Mouse (Mus musculus) CH12.LX (cell line): ENCODE data around the gene Rbbp8nl. TPM values are rescaled to one million over a fixed set of nuclear protein-coding genes. Genes with fewer than 3 reads are reported as not detected.

Experiments used
- DNase-seq: peaks from one replicate; pipeline ENCODE4 v3.0.0-alpha.2; 2013; ENCODE audit errors: extremely low read depth
- H3K27ac ChIP-seq: 2 replicates; pipeline ENCODE4 v1.5.1; 2012; ENCODE audit warnings: low read depth, mild to moderate bottlenecking, control low read depth, moderate library complexity; ENCODE audit not compliant: insufficient read depth
- H3K27me3 ChIP-seq: replicated peaks from 2 replicates; pipeline ENCODE3; 2012; ENCODE audit warnings: inconsistent platforms
- H3K36me3 ChIP-seq, 2 experiments: replicated peaks in 1 of 2; 2 replicates each; pipeline versions ENCODE3 to v1.6.1; 2012; ENCODE audit warnings: inconsistent platforms in 1 of 2, low read length in 1 of 2, mild to moderate bottlenecking in 1 of 2, mixed read lengths in 1 of 2, moderate library complexity in 1 of 2; ENCODE audit not compliant: control insufficient read depth in 1 of 2, insufficient read depth in 1 of 2
- H3K4me1 ChIP-seq, 2 experiments: 2 replicates each; pipeline ENCODE4 v1.6.1; 2012; ENCODE audit warnings: inconsistent platforms in 1 of 2, moderate library complexity in 1 of 2; ENCODE audit not compliant: insufficient read depth in 2 of 2, control insufficient read depth in 1 of 2
- H3K4me2 ChIP-seq: 2 replicates; pipeline ENCODE4 v1.6.1; 2012; ENCODE audit warnings: low read depth, mild to moderate bottlenecking, control low read depth; ENCODE audit not compliant: poor library complexity, insufficient read depth, severe bottlenecking
- H3K4me3 ChIP-seq, 3 experiments: fragments of 150-350 bp in 1 of 3; sonication (generic) in 1 of 3; replicated peaks in 1 of 3; 2 replicates each; pipeline versions ENCODE3 to v1.5.1; 2011 to 2012; ENCODE audit warnings: low read depth in 2 of 3, low read length in 2 of 3, mild to moderate bottlenecking in 2 of 3, moderate library complexity in 2 of 3, control low read depth in 1 of 3, improper control_type of control experiment in 1 of 3, inconsistent platforms in 1 of 3, mixed read lengths in 1 of 3; ENCODE audit not compliant: poor library complexity in 1 of 3
- H3K79me2 ChIP-seq: replicated peaks from 2 replicates; pipeline ENCODE4 v1.6.1; 2012; ENCODE audit warnings: mild to moderate bottlenecking, moderate library complexity; ENCODE audit not compliant: control insufficient read depth, poor library complexity, insufficient read depth, severe bottlenecking; ENCODE audit errors: extremely low read depth
- H3K9ac ChIP-seq: 2 replicates; pipeline ENCODE4 v1.6.1; 2012; ENCODE audit warnings: low read depth, mild to moderate bottlenecking, control low read depth, moderate library complexity; ENCODE audit not compliant: insufficient read depth
- H3K9me3 ChIP-seq: replicated peaks from 2 replicates; pipeline ENCODE3; 2012; ENCODE audit warnings: low read length, inconsistent platforms, mixed read lengths
- BHLHE40 ChIP-seq: IDR thresholded peaks from 2 replicates; pipeline ENCODE4 v1.6.1; 2011; ENCODE audit warnings: mild to moderate bottlenecking, low read depth, low read length, improper control_type of control experiment
- CHD1 ChIP-seq: IDR thresholded peaks from 2 replicates; pipeline ENCODE4 v1.6.1; 2012; ENCODE audit warnings: low read depth, low read length, improper control_type of control experiment, inconsistent platforms
- CHD2 ChIP-seq: IDR thresholded peaks from 2 replicates; pipeline ENCODE4 v1.6.1; 2011; ENCODE audit warnings: low read length, improper control_type of control experiment
- CTCF ChIP-seq, 2 experiments: IDR thresholded peaks in 1 of 2; conservative IDR thresholded peaks in 1 of 2; 2 replicates each; pipeline ENCODE4 v1.5.1; 2011 to 2012; ENCODE audit warnings: low read depth in 2 of 2, low read length in 2 of 2, improper control_type of control experiment in 1 of 2, inconsistent platforms in 1 of 2, mild to moderate bottlenecking in 1 of 2, moderate library complexity in 1 of 2
- E2F4 ChIP-seq: IDR thresholded peaks from 2 replicates; pipeline ENCODE4 v1.6.1; 2011; ENCODE audit warnings: low read depth, low read length, improper control_type of control experiment; ENCODE audit not compliant: insufficient replicate concordance
- ELF1 ChIP-seq: IDR thresholded peaks from 2 replicates; pipeline ENCODE4 v1.6.1; 2014; ENCODE audit warnings: low read depth, mild to moderate bottlenecking, inconsistent platforms, low read length, improper control_type of control experiment
- GABPA ChIP-seq: IDR thresholded peaks from 2 replicates; pipeline ENCODE4 v1.6.1; 2012; ENCODE audit warnings: low read depth, low read length, improper control_type of control experiment, inconsistent platforms; ENCODE audit not compliant: insufficient replicate concordance
- HCFC1 ChIP-seq: IDR thresholded peaks from 2 replicates; pipeline ENCODE4 v1.6.1; 2012; ENCODE audit warnings: low read depth, mild to moderate bottlenecking, inconsistent platforms, low read length, improper control_type of control experiment
- IRF4 ChIP-seq: IDR thresholded peaks from 2 replicates; pipeline ENCODE4 v1.6.1; 2014; ENCODE audit warnings: low read depth, mild to moderate bottlenecking, inconsistent platforms, low read length, improper control_type of control experiment
- JUN ChIP-seq: IDR thresholded peaks from 2 replicates; pipeline ENCODE4 v1.6.1; 2011; ENCODE audit warnings: low read depth, mild to moderate bottlenecking, low read length, improper control_type of control experiment, moderate library complexity; ENCODE audit not compliant: insufficient read depth
- JUND ChIP-seq: conservative IDR thresholded peaks from 2 replicates; pipeline ENCODE4 v1.6.1; 2011; ENCODE audit warnings: low read depth, low read length, improper control_type of control experiment
- KAT2A ChIP-seq: IDR thresholded peaks from 2 replicates; pipeline ENCODE4 v1.6.1; 2012; ENCODE audit warnings: low read length, improper control_type of control experiment, inconsistent platforms; ENCODE audit not compliant: insufficient replicate concordance
- MAFK ChIP-seq: IDR thresholded peaks from 2 replicates; pipeline ENCODE4 v1.6.1; 2011; ENCODE audit warnings: low read length, improper control_type of control experiment; ENCODE audit not compliant: insufficient replicate concordance
- MAX ChIP-seq: IDR thresholded peaks from 2 replicates; pipeline ENCODE4 v1.6.1; 2011; ENCODE audit warnings: low read length, improper control_type of control experiment
- MYC ChIP-seq: IDR thresholded peaks from 2 replicates; pipeline ENCODE4 v1.6.1; 2011; ENCODE audit warnings: low read depth, mild to moderate bottlenecking, improper control_type of control experiment, low read length
- NELFE ChIP-seq: IDR thresholded peaks from 2 replicates; pipeline ENCODE4 v1.6.1; 2011; ENCODE audit warnings: low read depth, low read length, improper control_type of control experiment
- NRF1 ChIP-seq: IDR thresholded peaks from 2 replicates; pipeline ENCODE4 v1.6.1; 2014; ENCODE audit warnings: low read depth, mild to moderate bottlenecking, inconsistent platforms, low read length, improper control_type of control experiment, moderate library complexity
- PAX5 ChIP-seq: IDR thresholded peaks from 2 replicates; pipeline ENCODE4 v1.6.1; 2012; ENCODE audit warnings: low read length, inconsistent platforms, mixed read lengths
- POLR2AphosphoS2 ChIP-seq: IDR thresholded peaks from 2 replicates; pipeline ENCODE4 v1.6.1; 2011; ENCODE audit warnings: low read depth, low read length, improper control_type of control experiment
- RAD21 ChIP-seq: IDR thresholded peaks from 2 replicates; pipeline ENCODE4 v1.6.1; 2011; ENCODE audit warnings: low read depth, mild to moderate bottlenecking, low read length, improper control_type of control experiment, moderate library complexity
- RCOR1 ChIP-seq: conservative IDR thresholded peaks from 2 replicates; pipeline ENCODE4 v1.6.1; 2012; ENCODE audit warnings: low read depth, mild to moderate bottlenecking, inconsistent platforms, low read length, improper control_type of control experiment
- SIN3A ChIP-seq: IDR thresholded peaks from 2 replicates; pipeline ENCODE4 v1.6.1; 2012; ENCODE audit warnings: low read length, improper control_type of control experiment, inconsistent platforms
- SMC3 ChIP-seq: IDR thresholded peaks from 2 replicates; pipeline ENCODE4 v1.6.1; 2011; ENCODE audit warnings: low read depth, low read length, improper control_type of control experiment
- TBP ChIP-seq: conservative IDR thresholded peaks from 2 replicates; pipeline ENCODE4 v1.6.1; 2011; ENCODE audit warnings: low read depth, low read length, improper control_type of control experiment
- TCF12 ChIP-seq: IDR thresholded peaks from 2 replicates; pipeline ENCODE4 v1.6.1; 2014; ENCODE audit warnings: low read depth, mild to moderate bottlenecking, inconsistent platforms, low read length, improper control_type of control experiment
- UBTF ChIP-seq: IDR thresholded peaks from 2 replicates; pipeline ENCODE4 v1.6.1; 2012; ENCODE audit warnings: low read depth, mild to moderate bottlenecking, inconsistent platforms, low read length, improper control_type of control experiment, moderate library complexity
- USF2 ChIP-seq: conservative IDR thresholded peaks from 2 replicates; pipeline ENCODE4 v1.6.1; 2011; ENCODE audit warnings: low read depth, low read length, improper control_type of control experiment
- ZC3H11A ChIP-seq: IDR thresholded peaks from 2 replicates; pipeline ENCODE4 v1.6.1; 2012; ENCODE audit warnings: low read depth, mild to moderate bottlenecking, inconsistent platforms, low read length, improper control_type of control experiment
- ZKSCAN1 ChIP-seq: IDR thresholded peaks from 2 replicates; pipeline ENCODE4 v1.6.1; 2012; ENCODE audit warnings: low read depth, inconsistent platforms, low read length, improper control_type of control experiment, borderline replicate concordance
- ZMIZ1 ChIP-seq: IDR thresholded peaks from 2 replicates; pipeline ENCODE4 v1.6.1; 2012; ENCODE audit warnings: low read depth, mild to moderate bottlenecking, inconsistent platforms, low read length, improper control_type of control experiment
- ZNF384 ChIP-seq: IDR thresholded peaks from 2 replicates; pipeline ENCODE4 v1.6.1; 2012; ENCODE audit warnings: low read depth, low read length, improper control_type of control experiment, inconsistent platforms
- dilution Hi-C: fragments of 300-500 bp; cut with MboI; formaldehyde crosslinking; loops from 2 replicates; pipeline ENCODE4 v1.14.3; 2020; ENCODE audit warnings: low sequenced_read_pairs; ENCODE audit not compliant: extremely low pct_unique_long_range_greater_than_20kb, extremely low pct_ligation_motif_present
- in situ Hi-C: fragments of 300-500 bp; cut with MboI; formaldehyde crosslinking; loops from 3 replicates; pipeline ENCODE4 v1.14.3; 2019; ENCODE audit warnings: low sequenced_read_pairs, low pct_ligation_motif_present, low pct_unique_long_range_greater_than_20kb, mixed read lengths
- polyA plus RNA-seq: library from polyadenylated mRNA; unstranded; fragments of >175 nt; gene quantifications from 2 replicates; pipeline ENCODE4 v1.2.1, GENCODE M21; 2012; ENCODE audit warnings: low read depth; ENCODE audit not compliant: insufficient read length
- total RNA-seq, 2 experiments: library from RNA; depleted of rRNA; stranded (reverse); fragments of 300-350 nt in 1 of 2; fragments of >200 nt in 1 of 2; gene quantifications; 2 replicates each; pipeline ENCODE4 v1.2.3; 2012 to 2014

Gene Rbbp8nl
- total and polyA plus RNA-seq, 3 experiments: not detected

- H3K36me3 ChIP-seq: no peaks in the 10 kb centered on the region
- dilution Hi-C loops: no loop called here
- H3K27ac ChIP-seq: no peak overlapping the region
- H3K9me3 ChIP-seq: no peaks in the 10 kb centered on the region
- in situ Hi-C loops: no loop called here
- H3K4me3 ChIP-seq: no peak overlapping the region
- peaks cover 5 to 21% of the 10 kb centered on the region in 2 experiments for H3K4me1 ChIP-seq
- H3K9ac ChIP-seq: no peak overlapping the region
- peaks cover 44% of the 10 kb centered on the region for H3K27me3 ChIP-seq
- TF ChIP-seq SIN3A: no peak
- TF ChIP-seq BHLHE40: no peak
- TF ChIP-seq ZMIZ1: no peak
- no peak for TF ChIP-seq CHD2
- TF ChIP-seq PAX5: no peak
- no peak for TF ChIP-seq JUND
- TF ChIP-seq RCOR1: no peak
- TF ChIP-seq ZKSCAN1: no peak
- TF ChIP-seq MYC: no peak
- TF ChIP-seq CTCF (conservative IDR thresholded peaks at IDR 0.05 in 1 of 2, IDR thresholded peaks at IDR 0.05 in 1 of 2; ENCODE audit: low read depth in 2 of 2, low read length in 2 of 2): no peak
- TF ChIP-seq TCF12: no peak
- TF ChIP-seq SMC3: no peak
- no peak for TF ChIP-seq JUN
- no peak for TF ChIP-seq USF2
- TF ChIP-seq ZC3H11A: no peak
- TF ChIP-seq MAX: no peak
- no peak for TF ChIP-seq IRF4
- no peak for TF ChIP-seq GABPA
- no peak overlapping the region for H3K4me2 ChIP-seq
- no peaks in the 10 kb centered on the region for H3K79me2 ChIP-seq
- DNase-seq: no peak
Observed at GRCm38 (mm10) chr2:180311147-180311546, 21.5 kb upstream of the Rbbp8nl start.

- DNase-seq: peak; percentile 68
- dilution Hi-C loops: no loop called here
- in situ Hi-C loops: no loop called here
- no peak overlapping the region for H3K27ac ChIP-seq
- no peaks in the 10 kb centered on the region for H3K79me2 ChIP-seq
- peaks cover 21% of the 10 kb centered on the region for H3K27me3 ChIP-seq
- H3K4me1 ChIP-seq: peaks cover 8 to 34% of the 10 kb centered on the region in 2 experiments
- H3K9me3 ChIP-seq: no peaks in the 10 kb centered on the region
- no peaks in the 10 kb centered on the region for H3K36me3 ChIP-seq
- no peak overlapping the region for H3K4me2 ChIP-seq
- H3K9ac ChIP-seq: no peak overlapping the region
- H3K4me3 ChIP-seq: no peak overlapping the region
- TF ChIP-seq ZKSCAN1: no peak
- TF ChIP-seq ZC3H11A: no peak
- no peak for TF ChIP-seq POLR2AphosphoS2
- peak; percentile 77 for TF ChIP-seq IRF4
- TF ChIP-seq KAT2A: no peak
- TF ChIP-seq ELF1: no peak
- TF ChIP-seq SMC3: no peak
- TF ChIP-seq RAD21: no peak
- no peak for TF ChIP-seq NRF1
- TF ChIP-seq E2F4: no peak
- no peak for TF ChIP-seq SIN3A
- TF ChIP-seq MAX: 0 out of 2 replicates have a peak, but pooled peaks have one; percentile 17
- no peak for TF ChIP-seq PAX5
- TF ChIP-seq GABPA: no peak
- TF ChIP-seq TCF12: no peak
- no peak for TF ChIP-seq CHD1
- TF ChIP-seq CHD2: no peak
- 0 out of 2 replicates have a peak, but pooled peaks have one; percentile 30 for TF ChIP-seq MAFK
- no peak; the same call in 1 of the 2 replicates for TF ChIP-seq NELFE
- no peak for TF ChIP-seq UBTF
- TF ChIP-seq USF2: no peak
- no peak for TF ChIP-seq TBP
- peak; percentile 70 for TF ChIP-seq ZNF384
- no peak for TF ChIP-seq HCFC1
- peak; percentile 89 for TF ChIP-seq JUN
- no peak for TF ChIP-seq RCOR1
- TF ChIP-seq CTCF (conservative IDR thresholded peaks at IDR 0.05 in 1 of 2, IDR thresholded peaks at IDR 0.05 in 1 of 2; ENCODE audit: low read depth in 2 of 2, low read length in 2 of 2): no peak
Observed at GRCm38 (mm10) chr2:180307680-180308079, 18.0 kb upstream of the Rbbp8nl start.
